Mouse (Mus musculus): Measurements from ENCODE around the gene Fam78a. TPM values are rescaled to one million over a fixed set of nuclear protein-coding genes. Genes with fewer than 3 reads are reported as not detected.

Gene Fam78a
- 11.4 and 12.5 TPM in 2 replicates for polyA plus RNA-seq (2011; ENCODE audit: insufficient read depth, insufficient read length, low replicate concordance, missing spikeins)

- Histone ChIP-seq H3K4me3 (replicated peaks; ENCODE audit: control insufficient read depth, low read depth, low read length) (peak within 1 kb of the TSS; percentile 69), H3K27ac (ENCODE audit: control insufficient read depth, insufficient read depth, low read depth, low read length, poor library complexity) (peak within 1 kb of the TSS; percentile 91), H3K4me1 (ENCODE audit: control insufficient read depth, insufficient read depth, low read length) (peaks cover 8% of the 10 kb centered on the region)
- TF ChIP-seq POLR2A (IDR thresholded peaks at IDR 0.05; ENCODE audit: borderline replicate concordance, control insufficient read depth, low read depth, low read length), result peak; percentile 64; the same call in 1 of the 2 replicates
- TF ChIP-seq CTCF (IDR thresholded peaks at IDR 0.05; ENCODE audit: control insufficient read depth, insufficient read depth, low read length), result no peak
- WGBS, result under 1% methylated on average over 67 of the region's 68 CpGs
Measured at GRCm38 (mm10) chr2:32084111-32084871, at the start of gene Fam78a. Gene Fam78a, minus strand, starts transcription at chr2:32084857.

- TF ChIP-seq POLR2A (IDR thresholded peaks at IDR 0.05; ENCODE audit: borderline replicate concordance, control insufficient read depth, low read depth, low read length) (no peak), CTCF (IDR thresholded peaks at IDR 0.05; ENCODE audit: control insufficient read depth, insufficient read depth, low read length) (peak; percentile 76)
- Histone ChIP-seq H3K4me1 (ENCODE audit: control insufficient read depth, insufficient read depth, low read length) (no peaks in the 10 kb centered on the region; the same call in 1 of the 2 replicates), H3K27ac (ENCODE audit: control insufficient read depth, insufficient read depth, low read depth, low read length, poor library complexity) (no peak overlapping the region), H3K4me3 (replicated peaks; ENCODE audit: control insufficient read depth, low read depth, low read length) (no peak overlapping the region)
- 3% methylated on average over 2 of the region's 2 CpGs for WGBS
Measured at GRCm38 (mm10) chr2:32134039-32134438, 49.4 kb upstream of the Fam78a start.

GRCm38 (mm10) chr2:32132567-32132992, 47.9 kb upstream of the Fam78a start:
- Histone ChIP-seq H3K4me3 (replicated peaks; ENCODE audit: control insufficient read depth, low read depth, low read length) (no peak overlapping the region), H3K4me1 (ENCODE audit: control insufficient read depth, insufficient read depth, low read length) (peaks cover 3% of the 10 kb centered on the region), H3K27ac (ENCODE audit: control insufficient read depth, insufficient read depth, low read depth, low read length, poor library complexity) (no peak overlapping the region)
- TF ChIP-seq POLR2A (IDR thresholded peaks at IDR 0.05; ENCODE audit: borderline replicate concordance, control insufficient read depth, low read depth, low read length), result no peak; the same call in 1 of the 2 replicates
- no peak for TF ChIP-seq CTCF (IDR thresholded peaks at IDR 0.05; ENCODE audit: control insufficient read depth, insufficient read depth, low read length)
- 10% methylated on average over 12 of the region's 12 CpGs for WGBS

- H3K27ac ChIP-seq (ENCODE audit: control insufficient read depth, insufficient read depth, low read depth, low read length, poor library complexity), result no peak overlapping the region; the same call in 1 of the 2 replicates
- H3K4me1 ChIP-seq (ENCODE audit: control insufficient read depth, insufficient read depth, low read length), result peaks cover 3% of the 10 kb centered on the region
- H3K4me3 ChIP-seq (replicated peaks; ENCODE audit: control insufficient read depth, low read depth, low read length), result no peak overlapping the region
- TF ChIP-seq CTCF (IDR thresholded peaks at IDR 0.05; ENCODE audit: control insufficient read depth, insufficient read depth, low read length) (no peak), POLR2A (IDR thresholded peaks at IDR 0.05; ENCODE audit: borderline replicate concordance, control insufficient read depth, low read depth, low read length) (no peak)
- 71% methylated on average over 6 of the region's 6 CpGs for WGBS
Measured at GRCm38 (mm10) chr2:32131866-32132566, 47.4 kb upstream of the Fam78a start.

- TF ChIP-seq CTCF (IDR thresholded peaks at IDR 0.05; ENCODE audit: control insufficient read depth, insufficient read depth, low read length) (no peak), POLR2A (IDR thresholded peaks at IDR 0.05; ENCODE audit: borderline replicate concordance, control insufficient read depth, low read depth, low read length) (no peak)
- peak overlapping the region; percentile 65 for H3K27ac ChIP-seq (ENCODE audit: control insufficient read depth, insufficient read depth, low read depth, low read length, poor library complexity)
- 73% methylated on average over 9 of the region's 9 CpGs for WGBS
- no peak overlapping the region for H3K4me3 ChIP-seq (replicated peaks; ENCODE audit: control insufficient read depth, low read depth, low read length)
- H3K4me1 ChIP-seq (ENCODE audit: control insufficient read depth, insufficient read depth, low read length), result peaks cover 3% of the 10 kb centered on the region
Measured at GRCm38 (mm10) chr2:32131205-32131834, 46.7 kb upstream of the Fam78a start.

- H3K27ac ChIP-seq (ENCODE audit: control insufficient read depth, insufficient read depth, low read depth, low read length, poor library complexity), result peak overlapping the region; percentile 7; the same call in 1 of the 2 replicates
- TF ChIP-seq CTCF (IDR thresholded peaks at IDR 0.05; ENCODE audit: control insufficient read depth, insufficient read depth, low read length), result peak; percentile 78
- TF ChIP-seq POLR2A (IDR thresholded peaks at IDR 0.05; ENCODE audit: borderline replicate concordance, control insufficient read depth, low read depth, low read length), result no peak
- peaks cover 3% of the 10 kb centered on the region for H3K4me1 ChIP-seq (ENCODE audit: control insufficient read depth, insufficient read depth, low read length)
- WGBS, result 33% methylated on average over 6 of the region's 6 CpGs
- H3K4me3 ChIP-seq (replicated peaks; ENCODE audit: control insufficient read depth, low read depth, low read length), result no peak overlapping the region
Measured at GRCm38 (mm10) chr2:32130435-32130834, 45.8 kb upstream of the Fam78a start.

GRCm38 (mm10) chr2:32129383-32130074, 44.9 kb upstream of the Fam78a start:
- 74% methylated on average over 11 of the region's 11 CpGs for WGBS
- Histone ChIP-seq H3K4me3 (replicated peaks; ENCODE audit: control insufficient read depth, low read depth, low read length) (no peak overlapping the region), H3K4me1 (ENCODE audit: control insufficient read depth, insufficient read depth, low read length) (peaks cover 3% of the 10 kb centered on the region), H3K27ac (ENCODE audit: control insufficient read depth, insufficient read depth, low read depth, low read length, poor library complexity) (peak overlapping the region; percentile 71)
- TF ChIP-seq POLR2A (IDR thresholded peaks at IDR 0.05; ENCODE audit: borderline replicate concordance, control insufficient read depth, low read depth, low read length), result no peak
- no peak for TF ChIP-seq CTCF (IDR thresholded peaks at IDR 0.05; ENCODE audit: control insufficient read depth, insufficient read depth, low read length)
